Mouse (Mus musculus) liver, adult 2 months (tissue): ENCODE data around the gene Prr14.

Source experiments
- CTCF ChIP-seq: fragments of 200-500 bp; IDR thresholded peaks from 2 replicates; pipeline ENCODE4 v1.5.1; 2011; ENCODE audit warnings: low read depth, low read length, control low read depth
- POLR2A ChIP-seq: fragments of 200-500 bp; IDR thresholded peaks from 2 replicates; pipeline ENCODE4 v1.6.1; 2011; ENCODE audit warnings: low read length, control low read depth; ENCODE audit not compliant: insufficient read depth; ENCODE audit errors: extremely low read depth

- no peak for TF ChIP-seq POLR2A
- TF ChIP-seq CTCF = no peak
Measured at GRCm38 (mm10) chr7:127471646-127472010, 12.2 kb downstream of the Prr14 start.
